Mouse (Mus musculus): ENCODE results near the gene C87499. TPM values are rescaled to one million over a fixed set of nuclear protein-coding genes. Genes with fewer than 3 reads are reported as not detected.

C87499 gene
- not detected in 2 replicates for polyA plus RNA-seq (2021; fragmentation: Nextera tagmentation)
- long read RNA-seq, experiment 1: 0 reads
- long read RNA-seq, experiment 2: 0 reads

GRCm38 (mm10) chr4:88634311-88634710 is at the start of gene C87499:
Gene C87499 (minus strand): TSS chr4:88634411.

GRCm38 (mm10) chr4:88683812-88684211 is 49.6 kb upstream of the C87499 start, which contains the start of gene Ifna2:
Gene Ifna2 (minus strand): TSS chr4:88683912.

GRCm38 (mm10) chr4:88676824-88677223 is 42.6 kb upstream of the C87499 start, which contains the start of gene Ifna16:
Gene Ifna16 (minus strand): TSS chr4:88676924.

GRCm38 (mm10) chr4:88644359-88644758 is 10.1 kb upstream of the C87499 start, which contains the start of gene Ifna13:
Gene Ifna13 (minus strand): TSS chr4:88644459.

GRCm38 (mm10) chr4:88603276-88603675 is 30.9 kb downstream of the C87499 start, which contains the start of gene Ifna12:
Gene Ifna12 (minus strand): TSS chr4:88603376.

GRCm38 (mm10) chr4:88592285-88592684 is 41.9 kb downstream of the C87499 start, which contains the start of gene Ifna9:
Gene Ifna9 (minus strand): TSS chr4:88592385.

Other genes starting within 250 kb of the C87499 start
- 1.9 and 2.1 TPM in 2 replicates for gene Hacd4, start 195.5 kb downstream of the C87499 start, polyA plus RNA-seq (2021; fragmentation: Nextera tagmentation)
- gene Ifnb1, start 111.6 kb downstream of the C87499 start, polyA plus RNA-seq (2021; fragmentation: Nextera tagmentation): not detected in 2 replicates
- not detected in 2 replicates for gene Ifna15, start 76.2 kb downstream of the C87499 start, polyA plus RNA-seq (2021; fragmentation: Nextera tagmentation)
- not detected in 2 replicates for gene Ifna14, start 62.6 kb downstream of the C87499 start, polyA plus RNA-seq (2021; fragmentation: Nextera tagmentation)
- not detected in 2 replicates for gene Ifna9, start 42.0 kb downstream of the C87499 start, polyA plus RNA-seq (2021; fragmentation: Nextera tagmentation)
- not detected in 2 replicates for gene Ifna12, start 31.0 kb downstream of the C87499 start, polyA plus RNA-seq (2021; fragmentation: Nextera tagmentation)
- gene Ifna13, start 10.0 kb upstream of the C87499 start, polyA plus RNA-seq (2021; fragmentation: Nextera tagmentation): not detected in 2 replicates
- gene Ifna16, start 42.5 kb upstream of the C87499 start, polyA plus RNA-seq (2021; fragmentation: Nextera tagmentation): not detected in 2 replicates
- not detected in 2 replicates for gene Ifna2, start 49.5 kb upstream of the C87499 start, polyA plus RNA-seq (2021; fragmentation: Nextera tagmentation)
- not detected in 2 replicates for gene Ifnab, start 56.9 kb upstream of the C87499 start, polyA plus RNA-seq (2021; fragmentation: Nextera tagmentation)
- 1.8 and 2.6 TPM in 2 replicates for gene Gm26566, start 87.4 kb upstream of the C87499 start, polyA plus RNA-seq (2021; fragmentation: Nextera tagmentation)
- gene Klhl9, start 88.1 kb upstream of the C87499 start, polyA plus RNA-seq (2021; fragmentation: Nextera tagmentation): 60.6 and 82.7 TPM in 2 replicates
- gene Gm13271, start 120.5 kb upstream of the C87499 start, polyA plus RNA-seq (2021; fragmentation: Nextera tagmentation): not detected in 2 replicates
- gene Gm13283, start 125.7 kb upstream of the C87499 start, polyA plus RNA-seq (2021; fragmentation: Nextera tagmentation): not detected in 2 replicates
- not detected in 2 replicates for gene Gm13290, start 139.4 kb upstream of the C87499 start, polyA plus RNA-seq (2021; fragmentation: Nextera tagmentation)
- not detected in 2 replicates for gene Gm13289, start 142.5 kb upstream of the C87499 start, polyA plus RNA-seq (2021; fragmentation: Nextera tagmentation)
- gene Gm13272, start 145.4 kb upstream of the C87499 start, polyA plus RNA-seq (2021; fragmentation: Nextera tagmentation): not detected in 2 replicates
- gene Ifnz, start 147.7 kb upstream of the C87499 start, polyA plus RNA-seq (2021; fragmentation: Nextera tagmentation): not detected in 2 replicates
- gene Gm13276, start 151.3 kb upstream of the C87499 start, polyA plus RNA-seq (2021; fragmentation: Nextera tagmentation): not detected in 2 replicates
- not detected in 2 replicates for gene Gm13277, start 154.2 kb upstream of the C87499 start, polyA plus RNA-seq (2021; fragmentation: Nextera tagmentation)
- gene Gm13278, start 157.1 kb upstream of the C87499 start, polyA plus RNA-seq (2021; fragmentation: Nextera tagmentation): not detected in 2 replicates
- gene Gm13275, start 160.1 kb upstream of the C87499 start, polyA plus RNA-seq (2021; fragmentation: Nextera tagmentation): not detected in 2 replicates
- gene Gm13279, start 163.0 kb upstream of the C87499 start, polyA plus RNA-seq (2021; fragmentation: Nextera tagmentation): not detected in 2 replicates
- gene Gm13285, start 165.3 kb upstream of the C87499 start, polyA plus RNA-seq (2021; fragmentation: Nextera tagmentation): not detected in 2 replicates
- not detected in 2 replicates for gene Gm13287, start 168.8 kb upstream of the C87499 start, polyA plus RNA-seq (2021; fragmentation: Nextera tagmentation)
- not detected in 2 replicates for gene Gm13288, start 171.1 kb upstream of the C87499 start, polyA plus RNA-seq (2021; fragmentation: Nextera tagmentation)
- not detected in 2 replicates for gene Ifna7, start 181.8 kb upstream of the C87499 start, polyA plus RNA-seq (2021; fragmentation: Nextera tagmentation)
- gene Ifna11, start 185.5 kb upstream of the C87499 start, polyA plus RNA-seq (2021; fragmentation: Nextera tagmentation): not detected in 2 replicates
- gene Ifna6, start 193.0 kb upstream of the C87499 start, polyA plus RNA-seq (2021; fragmentation: Nextera tagmentation): not detected in 2 replicates
- gene Ifna5, start 201.1 kb upstream of the C87499 start, polyA plus RNA-seq (2021; fragmentation: Nextera tagmentation): not detected in 2 replicates
- gene Ifna4, start 207.4 kb upstream of the C87499 start, polyA plus RNA-seq (2021; fragmentation: Nextera tagmentation): not detected in 2 replicates
- gene Ifna1, start 215.7 kb upstream of the C87499 start, polyA plus RNA-seq (2021; fragmentation: Nextera tagmentation): not detected in 2 replicates
- not detected in 2 replicates for gene Ifne, start 245.8 kb upstream of the C87499 start, polyA plus RNA-seq (2021; fragmentation: Nextera tagmentation)